Mouse (Mus musculus): ENCODE results near the gene Omp.

The Omp gene

GRCm38 (mm10) chr7:98139216-98139615 lies 6.1 kb downstream of the Omp start:
- no peak for DNase-seq (ENCODE audit: low spot score)

GRCm38 (mm10) chr7:98137995-98138394 lies 7.3 kb downstream of the Omp start:
- no peak for DNase-seq (ENCODE audit: low spot score)

GRCm38 (mm10) chr7:98137583-98137982 lies 7.7 kb downstream of the Omp start:
- no peak for DNase-seq (ENCODE audit: low spot score)

GRCm38 (mm10) chr7:98131751-98132150 lies 13.6 kb downstream of the Omp start:
- DNase-seq (ENCODE audit: low spot score), result no peak

GRCm38 (mm10) chr7:98125473-98125872 lies 19.8 kb downstream of the Omp start:
- DNase-seq (ENCODE audit: low spot score), result no peak

- peak; percentile 62 for DNase-seq (ENCODE audit: low spot score)
These were observed 20.6 kb downstream of the Omp start for GRCm38 (mm10) chr7:98124701-98125100.

- no peak for DNase-seq (ENCODE audit: low spot score)
These were observed 23.6 kb downstream of the Omp start for GRCm38 (mm10) chr7:98121673-98122072.

GRCm38 (mm10) chr7:98121241-98121640 lies 24.1 kb downstream of the Omp start:
- DNase-seq (ENCODE audit: low spot score), result peak; percentile 83

- DNase-seq (ENCODE audit: low spot score), result no peak
These were observed 25.0 kb downstream of the Omp start for GRCm38 (mm10) chr7:98120325-98120724.

- no peak for DNase-seq (ENCODE audit: low spot score)
These were observed 25.4 kb downstream of the Omp start for GRCm38 (mm10) chr7:98119961-98120232.

- DNase-seq (ENCODE audit: low spot score), result peak; percentile 64
These were observed 25.9 kb downstream of the Omp start, which contains the start of gene Myo7a for GRCm38 (mm10) chr7:98119179-98119960. Myo7a (minus strand) TSS chr7:98119524.

- DNase-seq (ENCODE audit: low spot score), result peak; percentile 65
These were observed 28.2 kb downstream of the Omp start for GRCm38 (mm10) chr7:98117012-98117660.

GRCm38 (mm10) chr7:98114656-98115055 lies 30.6 kb downstream of the Omp start:
- DNase-seq (ENCODE audit: low spot score), result peak; percentile 68

GRCm38 (mm10) chr7:98111233-98111632 lies 34.1 kb downstream of the Omp start:
- DNase-seq (ENCODE audit: low spot score), result no peak

GRCm38 (mm10) chr7:98109771-98110170 lies 35.5 kb downstream of the Omp start:
- no peak for DNase-seq (ENCODE audit: low spot score)

GRCm38 (mm10) chr7:98108636-98109430 lies 36.5 kb downstream of the Omp start:
- no peak for DNase-seq (ENCODE audit: low spot score)

- DNase-seq (ENCODE audit: low spot score), result no peak
These were observed 39.0 kb downstream of the Omp start for GRCm38 (mm10) chr7:98106272-98106671.

- peak; percentile 66 for DNase-seq (ENCODE audit: low spot score)
These were observed 40.5 kb downstream of the Omp start for GRCm38 (mm10) chr7:98104481-98105435.

- no peak for DNase-seq (ENCODE audit: low spot score)
These were observed 41.4 kb downstream of the Omp start for GRCm38 (mm10) chr7:98103942-98104292.

GRCm38 (mm10) chr7:98103002-98103941 lies 42.0 kb downstream of the Omp start:
- peak; percentile 65 for DNase-seq (ENCODE audit: low spot score)

GRCm38 (mm10) chr7:98102488-98102887 lies 42.8 kb downstream of the Omp start:
- DNase-seq (ENCODE audit: low spot score), result no peak

All from testis, postnatal 14 days (tissue).